Comparison of ENCODE assay signal across 26 mouse cellular contexts in the genomic region with DNA sequence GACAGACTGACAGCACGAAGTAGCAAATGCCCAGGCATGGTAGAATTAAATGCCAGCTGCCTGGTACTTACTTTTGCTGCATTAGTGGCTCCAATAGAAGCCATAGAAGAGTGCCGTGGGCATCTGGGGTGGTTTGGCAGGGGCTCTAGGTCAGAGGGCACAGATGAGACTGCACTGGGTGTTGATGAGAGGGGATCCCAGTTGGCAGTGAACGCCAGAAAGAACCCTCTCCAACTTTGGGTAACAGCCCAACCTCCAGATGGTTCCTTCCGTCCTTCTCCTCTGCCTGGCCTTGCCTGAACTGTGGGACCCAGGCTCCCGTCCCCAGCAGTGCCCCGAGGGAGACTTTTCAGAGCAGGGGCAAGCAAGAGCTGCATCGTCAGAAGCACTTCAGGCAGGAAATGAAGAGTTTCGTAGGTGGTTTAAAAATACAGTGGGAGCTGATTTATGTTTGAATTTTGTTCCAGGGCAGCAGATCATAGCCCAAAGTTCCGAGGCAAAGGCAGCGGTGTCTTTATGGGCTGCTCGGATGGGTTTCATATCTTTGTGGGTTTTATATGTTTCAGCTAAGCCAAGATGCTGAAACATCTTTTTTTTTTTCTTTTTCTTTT. TPM values are rescaled to one million over a fixed set of nuclear protein-coding genes. Genes with fewer than 3 reads are reported as not detected.
A peak's percentile ranks its signal among the peaks of the same experiment; 100 is the strongest.
DNase-seq lines count a peak whose midpoint lies in the region; ATAC-seq and TF ChIP-seq lines count a peak whose summit lies in the region.
"Had no signal": no experiment of that assay in that cellular context is flagged by ENCODE, and none has a peak within 500 bp of the region (broad histone marks: within the 10 kb centered on the region; RNA-seq: fewer than 3 reads in every experiment).

No protein-coding gene starts in this region.

- no peaks in the 10 kb centered on the region for H3K9me3 ChIP-seq in forebrain, embryonic 15.5 days
- H3K9me3 ChIP-seq in forebrain, embryonic 11.5 days (ENCODE audit: control insufficient read depth, low read length) = no peaks in the 10 kb centered on the region
- no peaks in the 10 kb centered on the region for H3K9me3 ChIP-seq in lung, embryonic 16.5 days (ENCODE audit: control insufficient read depth, low read length)
- peaks cover 5% of the 10 kb centered on the region for H3K9me3 ChIP-seq in CH12.LX (replicated peaks; ENCODE audit: low read length)
- H3K9me3 ChIP-seq: heart, embryonic 15.5 days; hindbrain, embryonic 15.5 days; liver, embryonic 13.5 days; neural tube, embryonic 12.5 days; stomach, embryonic 15.5 days had no signal

- peak overlapping the region; percentile 16; the same call in 1 of the 2 replicates for H3K27ac ChIP-seq in cerebellum, adult 2 months (ENCODE audit: insufficient read depth, low read length)
- peak overlapping the region; percentile 75 for H3K27ac ChIP-seq in forebrain, embryonic 15.5 days (replicated peaks)
- H3K27ac ChIP-seq in forebrain, embryonic 11.5 days (ENCODE audit: low read depth, low read length) = no peak overlapping the region
- H3K27ac ChIP-seq in lung, embryonic 16.5 days (ENCODE audit: low read length) = no peak overlapping the region
- H3K27ac ChIP-seq in CH12.LX (ENCODE audit: insufficient read depth, low read depth) = peak overlapping the region; percentile 62
- H3K27ac ChIP-seq: embryonic facial prominence, embryonic 13.5 days; heart, embryonic 15.5 days; hindbrain, embryonic 15.5 days; liver, embryonic 13.5 days; neural tube, embryonic 12.5 days; stomach, embryonic 15.5 days had no signal

- DNase-seq in cerebellum, adult 2 months = no peak
- DNase-seq in cerebellum, postnatal 36 days = no peak
- DNase-seq in forebrain, embryonic 11.5 days (ENCODE audit: low spot score) = no peak
- DNase-seq in lung, postnatal 10 days = no peak
- no peak for DNase-seq in CH12.LX (ENCODE audit: extremely low read depth)
- DNase-seq: adrenal gland, postnatal 36 days; embryo, embryonic 11 days; heart, postnatal 36 days; kidney, postnatal 25 days; liver, embryonic 13.5 days; lung, adult 2 months; lung, postnatal 36 days; midbrain, embryonic 14.5 days; thymus, adult 2 months; thymus, postnatal 4 days had no signal

- TF ChIP-seq RAD21 in CH12.LX (IDR thresholded peaks at IDR 0.05; ENCODE audit: low read depth, low read length) = no peak

- no peak overlapping the region for H3K4me3 ChIP-seq in cerebellum, adult 2 months (replicated peaks; ENCODE audit: insufficient read depth, low read depth, low read length)
- H3K4me3 ChIP-seq in forebrain, embryonic 15.5 days = no peak overlapping the region
- H3K4me3 ChIP-seq in forebrain, embryonic 11.5 days (ENCODE audit: low read depth, low read length) = no peak overlapping the region
- H3K4me3 ChIP-seq in lung, embryonic 16.5 days (ENCODE audit: low read length) = no peak overlapping the region
- H3K4me3 ChIP-seq in CH12.LX (replicated peaks in 1 of 3; ENCODE audit: low read depth in 2 of 3, low read length in 2 of 3, poor library complexity in 1 of 3) = no peak overlapping the region
- H3K4me3 ChIP-seq: embryonic facial prominence, embryonic 13.5 days; erythroblast, embryonic 14.5 days; heart, embryonic 15.5 days; hindbrain, embryonic 15.5 days; liver, embryonic 13.5 days; megakaryocyte, embryonic 14.5 days; neural tube, embryonic 12.5 days; stomach, embryonic 15.5 days had no signal

- no peaks in the 10 kb centered on the region for H3K27me3 ChIP-seq in cerebellum, adult 2 months (ENCODE audit: control insufficient read depth, insufficient read depth, low read length)
- no peaks in the 10 kb centered on the region for H3K27me3 ChIP-seq in forebrain, embryonic 15.5 days
- no peaks in the 10 kb centered on the region for H3K27me3 ChIP-seq in forebrain, embryonic 11.5 days (ENCODE audit: control insufficient read depth, insufficient read depth, low read length)
- H3K27me3 ChIP-seq in lung, embryonic 16.5 days (ENCODE audit: control insufficient read depth, insufficient read depth, low read depth, low read length) = no peaks in the 10 kb centered on the region
- H3K27me3 ChIP-seq in CH12.LX (replicated peaks) = no peaks in the 10 kb centered on the region
- H3K27me3 ChIP-seq: embryonic facial prominence, embryonic 13.5 days; heart, embryonic 15.5 days; hindbrain, embryonic 15.5 days; neural tube, embryonic 12.5 days; stomach, embryonic 15.5 days had no signal

- no peak overlapping the region for H3K4me2 ChIP-seq in forebrain, embryonic 15.5 days (replicated peaks)
- H3K4me2 ChIP-seq in forebrain, embryonic 11.5 days (ENCODE audit: low read depth, low read length, severe bottlenecking) = no peak overlapping the region
- H3K4me2 ChIP-seq in lung, embryonic 16.5 days (ENCODE audit: low read depth, low read length) = no peak overlapping the region
- peak overlapping the region; percentile 51 for H3K4me2 ChIP-seq in CH12.LX (ENCODE audit: insufficient read depth, low read depth, poor library complexity, severe bottlenecking)
- H3K4me2 ChIP-seq: embryonic facial prominence, embryonic 13.5 days; heart, embryonic 15.5 days; hindbrain, embryonic 15.5 days; liver, embryonic 13.5 days; neural tube, embryonic 12.5 days; stomach, embryonic 15.5 days had no signal

- no peak overlapping the region for H3K9ac ChIP-seq in forebrain, embryonic 15.5 days (replicated peaks)
- no peak overlapping the region for H3K9ac ChIP-seq in forebrain, embryonic 11.5 days (ENCODE audit: low read length)
- 0 out of 2 replicates have a peak overlapping the region, but pooled peaks have one; percentile 36 for H3K9ac ChIP-seq in lung, embryonic 16.5 days (ENCODE audit: low read length)
- H3K9ac ChIP-seq in CH12.LX (ENCODE audit: insufficient read depth, low read depth) = peak overlapping the region; percentile 33
- H3K9ac ChIP-seq: embryonic facial prominence, embryonic 13.5 days; heart, embryonic 15.5 days; hindbrain, embryonic 15.5 days; liver, embryonic 13.5 days; neural tube, embryonic 12.5 days; stomach, embryonic 15.5 days had no signal

- no peak for TF ChIP-seq POLR2A in cerebellum, adult 2 months (IDR thresholded peaks at IDR 0.05; ENCODE audit: borderline replicate concordance, insufficient read depth, low read length)
- TF ChIP-seq POLR2A in CH12.LX (IDR thresholded peaks at IDR 0.05; ENCODE audit: low read depth, low read length) = 0 out of 2 replicates have a peak, but pooled peaks have one; percentile 27

- no peak for ATAC-seq in forebrain, embryonic 15.5 days (replicated peaks)
- no peak for ATAC-seq in forebrain, embryonic 11.5 days (replicated peaks; ENCODE audit: low FRiP score)
- ATAC-seq in lung, embryonic 16.5 days (ENCODE audit: low read depth) = no peak
- ATAC-seq: CD4-positive, CD25-positive, alpha-beta regulatory T cell, adult 4 months; intestine, postnatal 0 days had no signal

- no peak for TF ChIP-seq CTCF in cerebellum, adult 2 months (IDR thresholded peaks at IDR 0.05; ENCODE audit: borderline replicate concordance, insufficient read depth, low read depth, low read length)
- no peak for TF ChIP-seq CTCF in CH12.LX (conservative IDR thresholded peaks at IDR 0.05 in 1 of 2, IDR thresholded peaks at IDR 0.05 in 1 of 2; ENCODE audit: low read depth in 2 of 2, low read length in 2 of 2)

- no peaks in the 10 kb centered on the region for H3K36me3 ChIP-seq in forebrain, embryonic 15.5 days
- no peaks in the 10 kb centered on the region for H3K36me3 ChIP-seq in forebrain, embryonic 11.5 days (ENCODE audit: control insufficient read depth, insufficient read depth, low read length)
- no peaks in the 10 kb centered on the region for H3K36me3 ChIP-seq in lung, embryonic 16.5 days (ENCODE audit: control insufficient read depth, insufficient read depth, low read length)
- no peaks in the 10 kb centered on the region for H3K36me3 ChIP-seq in CH12.LX (replicated peaks in 1 of 2; ENCODE audit: control insufficient read depth in 1 of 2, insufficient read depth in 1 of 2, low read length in 1 of 2)
- H3K36me3 ChIP-seq: embryonic facial prominence, embryonic 13.5 days; heart, embryonic 15.5 days; hindbrain, embryonic 15.5 days; liver, embryonic 13.5 days; neural tube, embryonic 12.5 days; stomach, embryonic 15.5 days had no signal

- in situ Hi-C loops in CH12.LX (cut with MboI; ENCODE audit: low pct_ligation_motif_present, low pct_unique_long_range_greater_than_20kb, low sequenced_read_pairs) = no loop called here

- dilution Hi-C loops in CH12.LX (cut with MboI; ENCODE audit: extremely low pct_ligation_motif_present, extremely low pct_unique_long_range_greater_than_20kb, low sequenced_read_pairs) = no loop called here

- peaks cover 8% of the 10 kb centered on the region for H3K79me2 ChIP-seq in CH12.LX (replicated peaks; ENCODE audit: control insufficient read depth, extremely low read depth, insufficient read depth, poor library complexity, severe bottlenecking)

- WGBS in cerebellum, adult 2 months = 39% methylated on average over 11 of the region's 11 CpGs
- 73% methylated on average over 11 of the region's 11 CpGs for WGBS in forebrain, embryonic 15.5 days
- 81% methylated on average over 11 of the region's 11 CpGs for WGBS in forebrain, embryonic 11.5 days
- 48% methylated on average over 11 of the region's 11 CpGs for WGBS in lung, embryonic 16.5 days

- H3K4me1 ChIP-seq in cerebellum, adult 2 months (ENCODE audit: control insufficient read depth, insufficient read depth, low read length) = peaks cover 16% of the 10 kb centered on the region
- peaks cover 40% of the 10 kb centered on the region for H3K4me1 ChIP-seq in forebrain, embryonic 15.5 days
- H3K4me1 ChIP-seq in forebrain, embryonic 11.5 days (replicated peaks; ENCODE audit: control insufficient read depth, insufficient read depth, low read length) = peaks cover 3% of the 10 kb centered on the region; the same call in 1 of the 2 replicates
- peaks cover 12% of the 10 kb centered on the region for H3K4me1 ChIP-seq in lung, embryonic 16.5 days (replicated peaks; ENCODE audit: control insufficient read depth, insufficient read depth, low read length)
- peaks cover 22 to 49% of the 10 kb centered on the region in 2 experiments for H3K4me1 ChIP-seq in CH12.LX (ENCODE audit: control insufficient read depth in 1 of 2, insufficient read depth in 2 of 2)

- peak; percentile 72 for TF ChIP-seq EP300 in CH12.LX (IDR thresholded peaks at IDR 0.05; ENCODE audit: low read length)

TF ChIP-seq in CH12.LX, 34 proteins besides CTCF, POLR2A, EP300 and RAD21 (continues in another document):
- TF ChIP-seq ZKSCAN1 (IDR thresholded peaks at IDR 0.05; ENCODE audit: borderline replicate concordance, low read depth, low read length) (no peak), MAZ (IDR thresholded peaks at IDR 0.05; ENCODE audit: low read depth, low read length) (no peak), TCF12 (IDR thresholded peaks at IDR 0.05; ENCODE audit: low read depth, low read length) (no peak; the same call in 1 of the 2 replicates), USF2 (conservative IDR thresholded peaks at IDR 0.05; ENCODE audit: low read depth, low read length) (no peak)

RNA-seq across cellular contexts. Expression of gene Ccdc167, which starts 4.0 kb away (rescaled TPM):
- polyA plus RNA-seq in cerebellum, adult 2 months (2012; rRNA removed) = 25.9 and 26.2 TPM in 2 replicates
- polyA plus RNA-seq in forebrain, embryonic 15.5 days (2015; fragmentation: Nextera tagmentation; extraction: Ambion mirVana) = 12.4 and 12.9 TPM in 2 replicates
- 13.7 and 17.0 TPM in 2 replicates for polyA plus RNA-seq in forebrain, embryonic 11.5 days (2014; fragmentation: Nextera tagmentation; extraction: Ambion mirVana)
- 13.5 and 13.6 TPM in 2 replicates for polyA plus RNA-seq in lung, embryonic 16.5 days (2015; fragmentation: Nextera tagmentation; extraction: Ambion mirVana)
- total RNA-seq in CH12.LX (2012; rRNA removed) = 18.7 and 23.5 TPM in 2 replicates
- total RNA-seq in CH12.LX (2014; rRNA removed) = 8.8 and 9.1 TPM in 2 replicates
- polyA plus RNA-seq in CH12.LX (2012; ENCODE audit: insufficient read length, low read depth) = 12.0 and 15.4 TPM in 2 replicates

Comparison
In these comparisons a context has a peak if more than half of its experiments do, and no peak if none do; other contexts are left out.
1. H3K27ac ChIP-seq: peak in cerebellum, adult 2 months (single experiment), forebrain, embryonic 15.5 days (single experiment) and CH12.LX (single experiment); none in forebrain, embryonic 11.5 days (single experiment) and lung, embryonic 16.5 days (single experiment).
2. H3K9ac ChIP-seq: peak in lung, embryonic 16.5 days (single experiment) and CH12.LX (single experiment); none in forebrain, embryonic 15.5 days (single experiment) and forebrain, embryonic 11.5 days (single experiment).